Mouse (Mus musculus) megakaryocyte-erythroid progenitor cell, adult 5-6 weeks (primary cell): ENCODE measurements at regions not wholly inside any gene's neighbourhood (a gene's known extent, or its start where the extent isn't known, plus 50 kb on each side); places are given as distances from the start of the nearest gene placed in this dataset.

ENCODE experiments used
- ATAC-seq: replicated peaks from 2 replicates; pipeline ENCODE4 v1.8.0; 2016; ENCODE audit warnings: mild to moderate bottlenecking, inconsistent platforms; ENCODE audit not compliant: severe bottlenecking, poor library complexity, low FRiP score, low TSS enrichment

- ATAC-seq, result no peak
Observed at GRCm38 (mm10) chr17:89802148-89802547, 108.1 kb downstream of the Gm10184 start.

GRCm38 (mm10) chr17:89777570-89777969 is 132.7 kb downstream of the Gm10184 start:
- no peak for ATAC-seq

GRCm38 (mm10) chr17:89766229-89766875 is 143.9 kb downstream of the Gm10184 start:
- no peak for ATAC-seq

- no peak for ATAC-seq
Observed at GRCm38 (mm10) chr17:89737418-89737817, 172.8 kb downstream of the Gm10184 start.

- ATAC-seq, result peak; percentile 68; the same call in 1 of the 2 replicates
Observed at GRCm38 (mm10) chr17:89725534-89725933, 184.7 kb downstream of the Gm10184 start.

- no peak for ATAC-seq
Observed at GRCm38 (mm10) chr17:89681798-89682197, 228.5 kb downstream of the Gm10184 start.

DNA sequence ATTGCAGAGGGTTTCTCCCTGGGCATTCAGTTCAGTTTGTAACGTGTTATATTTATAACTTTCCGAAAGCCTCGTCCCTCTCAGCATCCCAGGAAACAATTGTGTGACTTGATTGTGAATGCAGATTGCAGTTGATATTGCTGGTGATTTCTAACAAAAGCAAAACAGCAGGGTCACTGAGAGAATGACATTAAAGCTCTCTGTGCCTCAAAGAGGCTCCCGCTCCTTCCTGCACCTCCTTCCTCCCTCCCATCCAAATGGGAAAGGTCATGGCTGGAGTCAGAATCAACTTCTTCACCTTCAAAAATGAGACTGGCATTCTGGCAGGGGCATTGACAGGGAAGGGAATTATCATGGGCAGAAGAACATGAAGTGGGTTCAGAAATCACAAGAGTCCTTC is 251.9 kb downstream of the Gm10184 start:
- no peak for ATAC-seq

DNA sequence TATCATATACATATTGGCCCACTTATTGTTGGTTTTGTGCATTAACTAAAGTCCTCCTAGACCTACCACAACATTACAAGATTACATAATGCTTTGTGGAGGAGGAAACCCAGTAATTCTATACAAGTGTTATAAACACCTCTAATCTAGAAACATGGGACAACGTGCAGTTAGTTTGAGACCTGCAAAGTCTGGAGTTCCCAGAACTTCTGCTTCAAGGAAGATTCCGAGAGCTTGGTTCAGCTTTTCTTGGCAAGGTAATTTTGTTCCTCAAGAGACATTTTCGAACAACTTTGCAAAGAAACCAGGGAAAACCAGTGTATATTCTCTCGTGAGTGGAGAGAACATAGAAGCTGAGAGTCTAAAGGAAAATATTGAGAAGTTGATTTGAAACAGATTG is 254.0 kb downstream of the Gm10184 start:
- ATAC-seq, result no peak

DNA sequence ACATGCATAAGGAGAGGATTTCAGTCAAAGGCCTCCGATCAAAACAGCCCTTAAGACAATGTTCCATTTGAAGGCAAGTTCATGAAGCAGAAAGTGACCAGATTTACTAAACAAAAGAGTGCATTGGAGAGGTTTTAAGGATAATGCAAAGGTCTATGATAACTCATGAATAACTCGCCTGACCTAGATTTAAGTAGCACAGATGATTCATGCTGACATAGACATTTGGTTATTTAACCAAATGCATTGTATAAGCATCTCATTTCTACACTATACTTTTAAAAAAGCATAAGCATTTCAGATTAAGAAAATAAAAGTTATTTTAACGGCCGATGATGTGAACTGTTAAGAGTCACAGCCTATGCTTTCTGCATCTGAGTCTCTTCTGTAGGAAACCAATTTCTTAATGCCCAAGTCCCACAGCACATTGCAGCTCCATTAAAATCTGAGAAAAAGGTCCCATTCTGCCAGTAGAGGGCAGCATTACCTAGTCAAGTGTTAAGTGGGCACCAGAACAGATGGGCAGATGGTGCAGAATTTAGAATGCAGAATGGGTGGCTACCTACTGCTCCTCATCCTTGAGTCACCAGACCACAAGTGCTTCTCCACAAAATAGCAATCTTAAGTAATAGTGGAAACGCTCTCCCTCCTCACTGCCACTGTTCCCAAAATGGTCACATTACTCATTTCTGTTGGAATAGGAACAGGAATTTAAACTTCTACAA is 256.0 kb downstream of the Gm10184 start:
- ATAC-seq, result peak; percentile 78; the same call in 1 of the 2 replicates

- no peak for ATAC-seq
Observed at GRCm38 (mm10) chr17:89646000-89646399, 264.2 kb downstream of the Gm10184 start.
